Mouse (Mus musculus) midbrain, embryonic 10.5 days (tissue): ENCODE results near the gene Mtch2. TPM values are rescaled to one million over a fixed set of nuclear protein-coding genes. Genes with fewer than 3 reads are reported as not detected.
"Not testable (repeated sequence)": the region's sequence is repeated elsewhere in the genome, so short reads cannot be mapped to it uniquely, and the experiment has no call there.

ENCODE experiments used
- DNase-seq: peaks from one replicate; pipeline ENCODE4 v3.0.0-alpha.2; 2017; ENCODE audit warnings: low spot score
- H3K27ac ChIP-seq: fragments of 300-500 bp; sonication (generic); replicated peaks from 2 replicates; pipeline ENCODE4 v1.5.1; 2016; ENCODE audit warnings: mild to moderate bottlenecking
- H3K27me3 ChIP-seq: fragments of 300-500 bp; sonication (generic); 2 replicates; pipeline ENCODE4 v1.6.1; 2016; ENCODE audit warnings: low read depth, mild to moderate bottlenecking; ENCODE audit not compliant: poor library complexity, severe bottlenecking
- H3K36me3 ChIP-seq: fragments of 300-500 bp; sonication (generic); 2 replicates; pipeline ENCODE4 v1.6.1; 2016; ENCODE audit warnings: mild to moderate bottlenecking, moderate library complexity
- H3K4me1 ChIP-seq: fragments of 300-500 bp; sonication (generic); 2 replicates; pipeline ENCODE4 v1.6.1; 2016
- H3K4me3 ChIP-seq: fragments of 300-500 bp; sonication (generic); 2 replicates; pipeline ENCODE4 v1.5.1; 2016; ENCODE audit warnings: mild to moderate bottlenecking, moderate library complexity
- H3K9me3 ChIP-seq: fragments of 300-500 bp; sonication (generic); replicated peaks from 2 replicates; pipeline ENCODE4 v1.6.1; 2016; ENCODE audit warnings: mild to moderate bottlenecking
- WGBS: fragments of 180-500 bp; shearing (Covaris S2); methylation state at CpG from one replicate; pipeline ENCODE4 v1.1.7; 2016; 5-methylcytosine and 5-hydroxymethylcytosine counted together
- polyA plus RNA-seq: library from polyadenylated mRNA; unstranded; fragments of >200 nt; fragmentation: Nextera tagmentation; extraction: Ambion mirVana; gene quantifications from 2 replicates; pipeline ENCODE4 v1.2.1, GENCODE M21; 2016

The Mtch2 gene
- polyA plus RNA-seq, 1 experiment from 2014 or later, result 254 TPM

GRCm38 (mm10) chr2:90893673-90894298 is 46.8 kb downstream of the Mtch2 start:
- no peak for DNase-seq
- Histone ChIP-seq H3K27ac (no peak overlapping the region), H3K4me3 (no peak overlapping the region), H3K27me3 (peaks cover 38% of the 10 kb centered on the region), H3K9me3 (no peaks in the 10 kb centered on the region), H3K4me1 (peaks cover 17% of the 10 kb centered on the region), H3K36me3 (peaks cover 65% of the 10 kb centered on the region)
- WGBS, result 92% methylated on average over 6 of the region's 6 CpGs

DNA sequence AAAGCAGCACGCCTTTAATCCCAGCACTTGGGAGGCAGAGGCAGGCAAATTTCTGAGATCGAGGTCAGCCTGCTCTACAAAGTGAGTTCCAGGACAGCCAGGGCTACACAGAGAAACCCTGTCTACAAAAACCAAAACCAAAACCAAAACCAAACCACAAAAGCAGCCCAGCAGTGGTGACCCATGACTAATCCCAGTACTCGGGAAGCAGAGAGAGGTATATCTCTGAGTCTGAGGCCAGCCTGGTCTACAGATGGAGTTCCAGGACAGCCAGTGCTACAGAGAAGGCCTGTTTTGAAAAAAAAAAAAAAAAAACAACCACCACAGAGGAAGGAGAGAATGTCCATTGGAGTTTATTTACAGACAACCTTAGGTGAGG is 47.3 kb downstream of the Mtch2 start:
- peaks cover 70% of the 10 kb centered on the region for H3K36me3 ChIP-seq
- H3K4me3 ChIP-seq, DNase-seq, H3K27ac ChIP-seq, H3K9me3 ChIP-seq: not testable (repeated sequence)
- H3K4me1 ChIP-seq, result peaks cover 15% of the 10 kb centered on the region
- WGBS, result 90% methylated on average over 3 of the region's 3 CpGs
- H3K27me3 ChIP-seq, result peaks cover 33% of the 10 kb centered on the region

- no peak for DNase-seq
- Histone ChIP-seq H3K36me3 (peaks cover 73% of the 10 kb centered on the region), H3K27me3 (no peaks in the 10 kb centered on the region), H3K4me3 (peak overlapping the region; percentile 93), H3K27ac (peak overlapping the region; percentile 97), H3K4me1 (peaks cover 27% of the 10 kb centered on the region), H3K9me3 (no peaks in the 10 kb centered on the region)
- WGBS, result 85% methylated on average over 2 of the region's 2 CpGs
Observed at GRCm38 (mm10) chr2:90903398-90903797, 56.4 kb downstream of the Mtch2 start.

- DNase-seq, result peak; percentile 91
- Histone ChIP-seq H3K4me1 (peaks cover 27% of the 10 kb centered on the region), H3K27me3 (no peaks in the 10 kb centered on the region), H3K36me3 (peaks cover 73% of the 10 kb centered on the region), H3K4me3 (peak within 1 kb of the TSS; percentile 93), H3K9me3 (no peaks in the 10 kb centered on the region), H3K27ac (peak within 1 kb of the TSS; percentile 97)
- under 1% methylated on average over 43 of the region's 43 CpGs for WGBS
Observed at GRCm38 (mm10) chr2:90904076-90904855, 57.3 kb downstream of the Mtch2 start, which contains the start of the genes Kbtbd4 and Ndufs3. TSS of gene Kbtbd4 (plus strand) at chr2:90904740. TSS of gene Ndufs3 (minus strand) at chr2:90904827.

DNA sequence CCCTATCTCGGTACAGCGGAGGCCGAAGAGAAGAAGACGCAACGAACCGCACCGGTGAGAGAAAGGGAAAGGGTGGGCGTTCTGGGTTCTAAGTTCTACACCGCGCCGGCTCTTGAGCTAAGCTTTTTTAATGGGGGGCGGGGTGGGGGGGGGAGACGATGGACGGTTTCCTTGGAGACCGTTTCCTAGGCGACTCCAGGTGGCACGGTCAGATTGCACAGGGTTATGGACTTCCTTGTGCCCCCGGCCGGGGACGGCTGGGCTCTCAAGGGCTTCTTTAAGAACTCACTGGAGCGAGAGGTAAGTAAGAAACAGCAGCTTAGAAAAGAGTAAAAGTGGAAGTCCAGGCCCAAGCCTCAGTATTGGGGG is 57.9 kb downstream of the Mtch2 start:
- 0% methylated on average over 21 of the region's 21 CpGs for WGBS
- Histone ChIP-seq H3K27ac (peak overlapping the region; percentile 97), H3K27me3 (no peaks in the 10 kb centered on the region), H3K36me3 (peaks cover 73% of the 10 kb centered on the region), H3K4me1 (peaks cover 27% of the 10 kb centered on the region), H3K4me3 (peak overlapping the region; percentile 93), H3K9me3 (no peaks in the 10 kb centered on the region)
- DNase-seq, result no peak

DNA sequence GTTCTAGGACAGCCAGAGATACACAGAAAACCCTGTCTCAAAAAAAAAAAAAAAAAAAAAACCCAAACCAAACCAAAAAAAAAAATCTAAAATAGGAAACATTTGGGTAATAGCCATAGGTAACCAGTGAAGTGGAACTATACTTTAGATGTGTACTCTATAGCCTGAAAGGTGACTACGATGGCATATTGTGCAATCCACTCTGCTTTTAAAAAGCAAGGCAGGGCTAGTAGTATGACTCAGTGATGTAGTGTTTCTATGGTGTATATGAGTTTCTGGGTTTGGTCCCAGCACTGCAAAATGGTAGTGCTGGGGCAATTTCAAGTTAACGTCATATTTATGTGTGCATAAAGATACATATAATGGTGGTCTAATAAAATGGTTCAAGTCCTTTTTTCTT is 59.8 kb downstream of the Mtch2 start:
- Histone ChIP-seq H3K4me1 (peaks cover 27% of the 10 kb centered on the region), H3K36me3 (peaks cover 74% of the 10 kb centered on the region), H3K27ac (no peak overlapping the region), H3K4me3 (no peak overlapping the region), H3K27me3 (no peaks in the 10 kb centered on the region), H3K9me3 (no peaks in the 10 kb centered on the region)
- DNase-seq, result no peak
- 99% methylated on average over 2 of the region's 2 CpGs for WGBS

GRCm38 (mm10) chr2:90910861-90911260 is 63.9 kb downstream of the Mtch2 start:
- H3K9me3 ChIP-seq, result no peaks in the 10 kb centered on the region
- no peaks in the 10 kb centered on the region for H3K27me3 ChIP-seq
- H3K4me3 ChIP-seq, result no peak overlapping the region
- H3K36me3 ChIP-seq, result peaks cover 92% of the 10 kb centered on the region
- DNase-seq, result no peak
- peaks cover 14% of the 10 kb centered on the region for H3K4me1 ChIP-seq
- H3K27ac ChIP-seq, result no peak overlapping the region
- WGBS, result 89% methylated on average over 1 of the region's 1 CpGs

- Histone ChIP-seq H3K27ac (no peak overlapping the region), H3K36me3 (peaks cover 84% of the 10 kb centered on the region), H3K9me3 (no peaks in the 10 kb centered on the region), H3K4me3 (no peak overlapping the region), H3K4me1 (peaks cover 18% of the 10 kb centered on the region), H3K27me3 (no peaks in the 10 kb centered on the region)
- no peak for DNase-seq
- 85% methylated on average over 1 of the region's 1 CpGs for WGBS
Observed at GRCm38 (mm10) chr2:90911668-90912067, 64.7 kb downstream of the Mtch2 start.

DNA sequence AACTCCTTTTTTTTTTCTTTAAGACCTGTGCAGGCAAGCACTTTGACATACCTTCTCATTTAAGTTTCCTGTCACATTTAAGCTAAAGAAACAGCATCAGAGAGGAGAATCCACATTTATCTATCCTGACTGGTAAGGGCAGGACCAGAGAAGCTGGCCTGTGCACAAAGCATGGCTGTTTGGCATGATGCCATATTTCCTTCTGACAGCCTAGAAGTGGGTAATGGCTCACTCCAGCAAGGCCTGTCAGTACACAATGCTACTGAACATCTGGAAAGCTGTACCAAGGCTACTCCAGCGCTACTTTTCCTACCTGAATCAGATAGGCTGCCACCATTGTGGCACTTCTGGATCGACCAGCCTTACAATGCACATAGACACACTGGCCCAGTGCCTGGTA is 66.7 kb downstream of the Mtch2 start:
- Histone ChIP-seq H3K27me3 (no peaks in the 10 kb centered on the region), H3K9me3 (no peaks in the 10 kb centered on the region), H3K4me1 (peaks cover 35% of the 10 kb centered on the region), H3K4me3 (no peak overlapping the region), H3K36me3 (peaks cover 64% of the 10 kb centered on the region), H3K27ac (no peak overlapping the region)
- WGBS, result 97% methylated on average over 2 of the region's 2 CpGs
- no peak for DNase-seq

- no peaks in the 10 kb centered on the region for H3K9me3 ChIP-seq
- no peak for DNase-seq
- H3K27me3 ChIP-seq, result no peaks in the 10 kb centered on the region
- no peak overlapping the region for H3K27ac ChIP-seq
- no peak overlapping the region for H3K4me3 ChIP-seq
- H3K36me3 ChIP-seq, result peaks cover 46% of the 10 kb centered on the region
- peaks cover 35% of the 10 kb centered on the region for H3K4me1 ChIP-seq
- WGBS, result 88% methylated on average over 1 of the region's 1 CpGs
Observed at GRCm38 (mm10) chr2:90915516-90915915, 68.6 kb downstream of the Mtch2 start.

Other genes starting within 250 kb of the Mtch2 start
- 62.2 and 62.5 TPM in 2 replicates for gene Nup160, start 169.9 kb upstream of the Mtch2 start, polyA plus RNA-seq
- 110 and 128 TPM in 2 replicates for gene Fnbp4, start 101.8 kb upstream of the Mtch2 start, polyA plus RNA-seq
- 0.25 and 0.47 TPM in 2 replicates for gene Agbl2, start 64.4 kb upstream of the Mtch2 start, polyA plus RNA-seq
- 2.3 and 3.8 TPM in 2 replicates for gene C1qtnf4, start 38.7 kb downstream of the Mtch2 start, polyA plus RNA-seq
- 57.8 and 58.6 TPM in 2 replicates for gene Kbtbd4, start 57.6 kb downstream of the Mtch2 start, polyA plus RNA-seq
- 194 and 199 TPM in 2 replicates for gene Ndufs3, start 57.7 kb downstream of the Mtch2 start, polyA plus RNA-seq
- gene Celf1, start 93.2 kb downstream of the Mtch2 start, polyA plus RNA-seq, result 148 and 158 TPM in 2 replicates
- gene Rapsn, start 188.5 kb downstream of the Mtch2 start, polyA plus RNA-seq, result 1.7 and 2.0 TPM in 2 replicates
- gene Psmc3, start 206.9 kb downstream of the Mtch2 start, polyA plus RNA-seq, result 363 TPM in 2 replicates
- 20.5 and 26.3 TPM in 2 replicates for gene Slc39a13, start 223.3 kb downstream of the Mtch2 start, polyA plus RNA-seq
- 3.6 and 5.6 TPM in 2 replicates for gene Spi1, start 235.2 kb downstream of the Mtch2 start, polyA plus RNA-seq